Mouse (Mus musculus) myocyte (in vitro differentiated cells): ENCODE results near the gene Zfp580.

Experiments used
- CEBPB ChIP-seq: IDR thresholded peaks from 2 replicates; pipeline ENCODE4 v1.6.1; 2011; ENCODE audit warnings: mild to moderate bottlenecking, moderate library complexity; ENCODE audit not compliant: poor library complexity, insufficient read depth, severe bottlenecking
- E2F4 ChIP-seq: IDR thresholded peaks from one replicate; pipeline ENCODE4 v1.6.1; 2011; ENCODE audit warnings: mild to moderate bottlenecking, control low read depth, moderate library complexity; ENCODE audit not compliant: insufficient read depth
- MAX ChIP-seq: IDR thresholded peaks from one replicate; pipeline ENCODE4 v1.6.1; 2011; ENCODE audit warnings: low read depth, mild to moderate bottlenecking, control low read depth
- MYOD1 ChIP-seq, 3 experiments: IDR thresholded peaks; one replicate each; pipeline ENCODE4 v1.6.1; 2011; ENCODE audit warnings: control low read depth in 2 of 3, low read depth in 2 of 3, mild to moderate bottlenecking in 2 of 3, moderate library complexity in 1 of 3; ENCODE audit not compliant: insufficient read length in 2 of 3, control insufficient read depth in 1 of 3
- POLR2A ChIP-seq: IDR thresholded peaks from one replicate; pipeline ENCODE4 v1.6.1; 2011; ENCODE audit warnings: low read depth, mild to moderate bottlenecking, control low read depth, moderate library complexity; ENCODE audit not compliant: insufficient read length
- POLR2AphosphoS2 ChIP-seq: IDR thresholded peaks from one replicate; pipeline ENCODE4 v1.6.1; 2011; ENCODE audit warnings: low read depth, control low read depth; ENCODE audit not compliant: insufficient read length
- REST ChIP-seq: IDR thresholded peaks from one replicate; pipeline ENCODE4 v1.6.1; 2011; ENCODE audit warnings: mild to moderate bottlenecking, control low read depth, moderate library complexity; ENCODE audit not compliant: insufficient read depth, insufficient read length
- SRF ChIP-seq: IDR thresholded peaks from one replicate; pipeline ENCODE4 v1.6.1; 2011; ENCODE audit warnings: low read depth; ENCODE audit not compliant: control insufficient read depth, insufficient read length
- TCF12 ChIP-seq: IDR thresholded peaks from one replicate; pipeline ENCODE4 v1.6.1; 2011; ENCODE audit warnings: mild to moderate bottlenecking, control low read depth; ENCODE audit not compliant: poor library complexity, insufficient read depth, severe bottlenecking
- USF1 ChIP-seq: IDR thresholded peaks from one replicate; pipeline ENCODE4 v1.6.1; 2011; ENCODE audit warnings: low read depth, mild to moderate bottlenecking, control low read depth, moderate library complexity

DNA sequence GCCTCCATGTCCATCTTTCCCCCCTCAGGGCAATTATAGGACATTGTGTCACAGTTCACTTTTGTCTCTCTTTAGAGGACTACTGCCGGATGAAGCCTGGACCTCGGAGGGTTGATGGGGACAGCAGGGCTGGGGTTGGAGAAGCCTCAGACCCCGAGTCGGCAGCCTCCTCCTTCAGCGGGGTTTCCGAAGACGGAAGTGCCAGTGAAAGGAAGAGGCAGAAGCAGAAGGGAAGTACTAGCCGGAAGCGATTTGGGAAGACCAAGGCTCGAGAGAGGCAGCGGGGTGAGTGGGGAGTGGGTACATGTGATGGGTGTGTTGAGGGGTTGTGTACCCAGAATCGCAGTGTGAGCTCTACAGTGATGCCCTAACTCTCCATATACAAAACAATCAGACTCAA is 8.1 kb downstream of the Zfp580 start:
- TF ChIP-seq TCF12: no peak
- TF ChIP-seq USF1: no peak
- no peak for TF ChIP-seq POLR2A
- no peak for TF ChIP-seq E2F4
- TF ChIP-seq POLR2AphosphoS2: no peak
- TF ChIP-seq CEBPB: no peak
- TF ChIP-seq MAX: no peak
- no peak for TF ChIP-seq SRF
- no peak for TF ChIP-seq MYOD1 (IDR thresholded peaks at IDR 0.05; ENCODE audit: control insufficient read depth in 1 of 3, insufficient read length in 2 of 3, low read depth in 2 of 3)
- no peak for TF ChIP-seq REST
